Mouse (Mus musculus) neural tube, embryonic 14.5 days (tissue): ENCODE results near the gene Trim30d. TPM values are rescaled to one million over a fixed set of nuclear protein-coding genes. Genes with fewer than 3 reads are reported as not detected.

ENCODE experiments used
- polyA plus RNA-seq: library from polyadenylated mRNA; unstranded; fragments of >200 nt; fragmentation: Nextera tagmentation; extraction: Ambion mirVana; gene quantifications from 2 replicates; pipeline ENCODE4 v1.2.1, GENCODE M21; 2014

Gene Trim30d
- polyA plus RNA-seq, 1 experiment from 2014 or later = 0.24 TPM

Other genes starting within 250 kb of the Trim30d start
- gene Trim5, start 219.8 kb downstream of the Trim30d start, polyA plus RNA-seq = 0.07 and 0.10 TPM in 2 replicates
- 1.6 and 2.5 TPM in 2 replicates for gene Trim12a, start 192.4 kb downstream of the Trim30d start, polyA plus RNA-seq
- not detected in 2 replicates for gene Trim34b, start 178.4 kb downstream of the Trim30d start, polyA plus RNA-seq
- 0.66 and 0.88 TPM in 2 replicates for gene Trim12c, start 154.5 kb downstream of the Trim30d start, polyA plus RNA-seq
- not detected in 2 replicates for gene Trim30b, start 138.0 kb downstream of the Trim30d start, polyA plus RNA-seq
- 0.26 TPM in 1 of 2 replicates, not detected in the other for gene Trim30c, start 107.0 kb downstream of the Trim30d start, polyA plus RNA-seq
- gene Trim30a, start 42.7 kb downstream of the Trim30d start, polyA plus RNA-seq = 0.15 and 1.1 TPM in 2 replicates
- gene Olfr651, start 42.3 kb upstream of the Trim30d start, polyA plus RNA-seq = 0.16 TPM in 1 of 2 replicates, not detected in the other
- 0.11 TPM in 1 of 2 replicates, not detected in the other for gene Olfr652, start 53.1 kb upstream of the Trim30d start, polyA plus RNA-seq
- not detected in 2 replicates for gene Olfr653, start 69.5 kb upstream of the Trim30d start, polyA plus RNA-seq
- gene Olfr654, start 79.2 kb upstream of the Trim30d start, polyA plus RNA-seq = not detected in 2 replicates
- gene Olfr655, start 93.9 kb upstream of the Trim30d start, polyA plus RNA-seq = 0.27 TPM in 1 of 2 replicates, not detected in the other
- not detected in 2 replicates for gene Olfr656, start 106.1 kb upstream of the Trim30d start, polyA plus RNA-seq
- not detected in 2 replicates for gene Olfr657, start 116.9 kb upstream of the Trim30d start, polyA plus RNA-seq
- 0.09 and 0.16 TPM in 2 replicates for gene Olfr658, start 139.5 kb upstream of the Trim30d start, polyA plus RNA-seq
- gene Olfr659, start 158.9 kb upstream of the Trim30d start, polyA plus RNA-seq = not detected in 2 replicates
- gene Olfr661, start 178.7 kb upstream of the Trim30d start, polyA plus RNA-seq = not detected in 2 replicates